Mouse (Mus musculus) MEL (cell line): ENCODE data around the gene Phf3.

Source experiments
- CHD2 ChIP-seq: IDR thresholded peaks from 2 replicates; pipeline ENCODE4 v1.6.1; 2011; ENCODE audit warnings: low read length, improper control_type of control experiment
- CTCF ChIP-seq, 3 experiments: IDR thresholded peaks in 2 of 3; conservative IDR thresholded peaks in 1 of 3; 2 replicates each; pipeline ENCODE4 v1.5.1; 2011 to 2012; ENCODE audit warnings: low read length in 3 of 3, low read depth in 2 of 3, mild to moderate bottlenecking in 2 of 3, improper control_type of control experiment in 1 of 3, inconsistent platforms in 1 of 3, mixed read lengths in 1 of 3, moderate library complexity in 1 of 3; ENCODE audit not compliant: control insufficient read depth in 1 of 3, insufficient read depth in 1 of 3, poor library complexity in 1 of 3, severe bottlenecking in 1 of 3
- ELF1 ChIP-seq: IDR thresholded peaks from 2 replicates; pipeline ENCODE4 v1.6.1; 2014; ENCODE audit warnings: low read depth, mild to moderate bottlenecking, inconsistent platforms, low read length, improper control_type of control experiment, moderate library complexity
- EP300 ChIP-seq, 2 experiments: IDR thresholded peaks; 2 replicates each; pipeline ENCODE4 v1.6.1; 2011; ENCODE audit warnings: improper control_type of control experiment in 2 of 2, low read length in 2 of 2, low read depth in 1 of 2, mild to moderate bottlenecking in 1 of 2
- ETS1 ChIP-seq: IDR thresholded peaks from 2 replicates; pipeline ENCODE4 v1.6.1; 2012; ENCODE audit warnings: low read depth, mild to moderate bottlenecking, inconsistent platforms, low read length, improper control_type of control experiment, moderate library complexity
- GATA1 ChIP-seq: IDR thresholded peaks from 2 replicates; pipeline ENCODE4 v1.6.1; 2011; ENCODE audit warnings: low read depth, low read length, improper control_type of control experiment
- MAFK ChIP-seq: IDR thresholded peaks from 2 replicates; pipeline ENCODE4 v1.6.1; 2011; ENCODE audit warnings: low read depth, mild to moderate bottlenecking, low read length, improper control_type of control experiment, borderline replicate concordance
- MYB ChIP-seq: IDR thresholded peaks from 2 replicates; pipeline ENCODE4 v1.6.1; 2011; ENCODE audit warnings: mild to moderate bottlenecking, low read depth, low read length, improper control_type of control experiment
- NELFE ChIP-seq: IDR thresholded peaks from 2 replicates; pipeline ENCODE4 v1.6.1; 2011; ENCODE audit warnings: low read depth, low read length, improper control_type of control experiment
- POLR2A ChIP-seq, 2 experiments: IDR thresholded peaks; 2 replicates each; pipeline ENCODE4 v1.6.1; 2011 to 2012; ENCODE audit warnings: low read length in 2 of 2, mild to moderate bottlenecking in 2 of 2, control low read depth in 1 of 2, improper control_type of control experiment in 1 of 2, low read depth in 1 of 2, moderate library complexity in 1 of 2; ENCODE audit not compliant: control insufficient read depth in 1 of 2, insufficient read depth in 1 of 2, poor library complexity in 1 of 2
- SIN3A ChIP-seq: IDR thresholded peaks from 2 replicates; pipeline ENCODE4 v1.6.1; 2012; ENCODE audit warnings: low read length, improper control_type of control experiment, inconsistent platforms
- TCF12 ChIP-seq: IDR thresholded peaks from 2 replicates; pipeline ENCODE4 v1.6.1; 2014; ENCODE audit warnings: low read depth, mild to moderate bottlenecking, inconsistent platforms, low read length, improper control_type of control experiment, moderate library complexity
- USF1 ChIP-seq: IDR thresholded peaks from 2 replicates; pipeline ENCODE4 v1.6.1; 2014; ENCODE audit warnings: low read depth, mild to moderate bottlenecking, inconsistent platforms, low read length, improper control_type of control experiment, moderate library complexity
- USF2 ChIP-seq, 2 experiments: IDR thresholded peaks; 2 replicates each; pipeline ENCODE4 v1.6.1; 2011 to 2012; ENCODE audit warnings: improper control_type of control experiment in 2 of 2, low read length in 2 of 2, borderline replicate concordance in 1 of 2, inconsistent platforms in 1 of 2, low read depth in 1 of 2, mild to moderate bottlenecking in 1 of 2; ENCODE audit not compliant: insufficient read depth in 1 of 2

- TF ChIP-seq EP300 (IDR thresholded peaks at IDR 0.05; ENCODE audit: low read depth in 1 of 2, low read length in 2 of 2), result no peak
- no peak for TF ChIP-seq ELF1
- no peak for TF ChIP-seq POLR2A (IDR thresholded peaks at IDR 0.05; ENCODE audit: control insufficient read depth in 1 of 2, insufficient read depth in 1 of 2, low read depth in 1 of 2, low read length in 2 of 2, poor library complexity in 1 of 2)
- TF ChIP-seq USF1, result no peak
- TF ChIP-seq SIN3A, result no peak
- no peak for TF ChIP-seq MYB
- no peak for TF ChIP-seq USF2 (IDR thresholded peaks at IDR 0.05; ENCODE audit: borderline replicate concordance in 1 of 2, insufficient read depth in 1 of 2, low read depth in 1 of 2, low read length in 2 of 2)
- TF ChIP-seq CTCF (IDR thresholded peaks at IDR 0.05 in 2 of 3, conservative IDR thresholded peaks at IDR 0.05 in 1 of 3; ENCODE audit: control insufficient read depth in 1 of 3, insufficient read depth in 1 of 3, low read depth in 2 of 3, low read length in 3 of 3, poor library complexity in 1 of 3, severe bottlenecking in 1 of 3), result no peak
- no peak for TF ChIP-seq TCF12
- no peak for TF ChIP-seq GATA1
- TF ChIP-seq CHD2, result no peak
- no peak for TF ChIP-seq NELFE
- TF ChIP-seq ETS1, result no peak
- TF ChIP-seq MAFK, result no peak
These were observed 100.1 kb downstream of the Phf3 start for GRCm38 (mm10) chr1:30773662-30774061.
